Mouse (Mus musculus) adrenal gland, adult 10 weeks (tissue): ENCODE data around the gene Trappc10. TPM values are rescaled to one million over a fixed set of nuclear protein-coding genes. Genes with fewer than 3 reads are reported as not detected.

Source experiments
- polyA plus RNA-seq: library from polyadenylated mRNA; stranded (reverse); fragments of 350-450 nt; fragmentation: Illumina TruSeq; extraction: RNeasy Lipid Tissue Mini Kit (QIAGEN cat#74804); gene quantifications from one replicate; pipeline ENCODE4 v1.2.3, GENCODE M21; 2014; ENCODE audit warnings: low read depth, low replicate concordance

Trappc10 gene
- polyA plus RNA-seq = 17.6 TPM

GRCm38 (mm10) chr10:78244438-78245224, at the start of gene Trappc10:
Trappc10 (minus strand) TSS chr10:78244641.

DNA sequence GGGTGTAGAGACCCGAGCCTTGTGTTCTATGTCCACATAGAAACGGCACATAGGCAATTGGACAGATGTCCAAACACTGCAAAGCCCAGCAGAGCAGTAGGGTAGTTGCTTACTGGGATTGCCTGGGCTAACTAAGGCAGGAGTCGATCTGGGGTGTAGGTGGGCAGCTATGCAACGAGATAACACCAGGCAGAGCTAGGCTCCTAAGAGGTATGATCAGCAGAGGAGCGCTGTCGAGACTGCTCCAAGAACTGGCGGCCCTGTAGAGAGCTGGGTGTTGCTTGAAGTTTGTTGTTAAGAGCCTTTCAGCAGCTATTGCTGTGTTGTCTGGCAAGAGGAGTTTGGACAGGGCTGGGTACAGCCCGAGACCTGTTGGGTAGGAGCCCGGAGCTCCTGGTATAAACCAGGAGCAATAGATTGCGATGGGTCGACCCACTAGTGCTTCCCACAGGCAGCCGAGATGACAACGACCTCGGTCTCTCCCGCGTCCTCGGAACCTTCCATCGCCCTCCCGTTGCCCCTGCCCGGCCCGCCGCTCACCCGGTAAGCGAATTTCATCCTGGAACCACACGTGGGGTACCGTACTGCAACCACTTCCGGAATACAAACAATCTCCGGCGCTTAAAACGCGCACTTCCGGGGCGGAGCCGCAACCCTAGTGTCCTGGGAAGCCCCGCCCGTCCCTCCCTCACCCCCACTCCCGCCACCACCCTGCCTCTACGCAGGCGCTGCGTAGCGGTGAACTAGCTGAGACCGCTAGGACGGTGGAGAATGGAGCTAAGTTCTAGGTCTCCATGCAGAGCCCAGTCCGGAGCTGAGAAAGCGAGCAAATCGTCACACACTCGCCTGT, 59.7 kb downstream of the Trappc10 start, which contains the start of gene Pwp2:
TSS of gene Pwp2 (minus strand) at position 619 of the 850 bp plus-strand sequence.

GRCm38 (mm10) chr10:78169281-78170042, 75.0 kb downstream of the Trappc10 start, which contains the start of gene D10Jhu81e:
D10Jhu81e (minus strand) TSS chr10:78169782.

Other genes starting within 250 kb of the Trappc10 start
- gene Pfkl, start 234.6 kb downstream of the Trappc10 start, polyA plus RNA-seq = 2.0 TPM
- gene Dnmt3l, start 202.7 kb downstream of the Trappc10 start, polyA plus RNA-seq = 39.4 TPM
- gene Aire, start 201.0 kb downstream of the Trappc10 start, polyA plus RNA-seq = not detected
- gene Icosl, start 175.3 kb downstream of the Trappc10 start, polyA plus RNA-seq = 9.6 TPM
- gene D10Jhu81e, start 74.9 kb downstream of the Trappc10 start, polyA plus RNA-seq = 53.9 TPM
- 5.3 TPM for gene Pwp2, start 59.5 kb downstream of the Trappc10 start, polyA plus RNA-seq
- gene Agpat3, start 107.8 kb upstream of the Trappc10 start, polyA plus RNA-seq = 52.9 TPM
- 39.0 TPM for gene Rrp1, start 168.4 kb upstream of the Trappc10 start, polyA plus RNA-seq
- 133 TPM for gene Cstb, start 181.0 kb upstream of the Trappc10 start, polyA plus RNA-seq
- 6.5 TPM for gene Pdxk, start 220.3 kb upstream of the Trappc10 start, polyA plus RNA-seq